Mouse (Mus musculus): ENCODE results near the gene Plcxd1. TPM values are rescaled to one million over a fixed set of nuclear protein-coding genes. Genes with fewer than 3 reads are reported as not detected.

The Plcxd1 gene
- polyA plus RNA-seq, 1 experiment from 2014 or later, result 0.89 TPM

- Histone ChIP-seq H3K9ac (no peak overlapping the region), H3K4me3 (replicated peaks) (peak overlapping the region; percentile 34), H3K36me3 (peaks cover 36% of the 10 kb centered on the region), H3K4me1 (replicated peaks) (peaks cover 23% of the 10 kb centered on the region), H3K4me2 (replicated peaks) (peak overlapping the region; percentile 86), H3K27ac (no peak overlapping the region), H3K9me3 (no peaks in the 10 kb centered on the region), H3K27me3 (replicated peaks) (0 out of 2 replicates have a peak, but pooled peaks cover 5% of the 10 kb centered on the region)
- WGBS, result 15% methylated on average over 34 of the region's 34 CpGs
- peak; percentile 34 for ATAC-seq
Observed at GRCm38 (mm10) chr5:110101716-110102347, 2.1 kb downstream of the Plcxd1 start.

DNA sequence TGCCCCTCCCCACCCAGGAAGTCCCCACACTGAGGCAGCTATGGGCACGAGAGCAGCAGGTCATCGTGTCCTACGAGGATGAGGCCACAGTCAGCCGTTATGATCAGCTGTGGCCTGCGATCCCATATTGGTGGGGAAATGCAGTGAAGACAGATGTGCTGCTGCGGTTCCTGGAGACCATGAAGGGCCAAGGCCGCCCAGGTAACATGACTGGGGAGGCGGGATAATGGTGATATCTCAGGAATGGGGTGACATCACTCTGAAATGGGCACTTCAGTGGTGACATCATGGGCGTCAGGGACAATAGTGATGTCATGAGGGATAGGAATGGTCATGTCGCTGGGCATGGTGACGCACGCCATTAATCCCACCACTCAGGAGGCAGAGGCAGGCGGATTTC is 2.7 kb downstream of the Plcxd1 start:
- ATAC-seq, result no peak
- no peak overlapping the region for H3K27ac ChIP-seq
- no peaks in the 10 kb centered on the region for H3K9me3 ChIP-seq
- 0 out of 2 replicates have a peak, but pooled peaks cover 5% of the 10 kb centered on the region for H3K27me3 ChIP-seq (replicated peaks)
- no peak overlapping the region for H3K4me2 ChIP-seq (replicated peaks)
- no peak overlapping the region for H3K9ac ChIP-seq
- H3K4me3 ChIP-seq (replicated peaks), result no peak overlapping the region
- H3K4me1 ChIP-seq (replicated peaks), result peaks cover 25% of the 10 kb centered on the region
- 91% methylated on average over 13 of the region's 13 CpGs for WGBS
- H3K36me3 ChIP-seq, result peaks cover 36% of the 10 kb centered on the region

DNA sequence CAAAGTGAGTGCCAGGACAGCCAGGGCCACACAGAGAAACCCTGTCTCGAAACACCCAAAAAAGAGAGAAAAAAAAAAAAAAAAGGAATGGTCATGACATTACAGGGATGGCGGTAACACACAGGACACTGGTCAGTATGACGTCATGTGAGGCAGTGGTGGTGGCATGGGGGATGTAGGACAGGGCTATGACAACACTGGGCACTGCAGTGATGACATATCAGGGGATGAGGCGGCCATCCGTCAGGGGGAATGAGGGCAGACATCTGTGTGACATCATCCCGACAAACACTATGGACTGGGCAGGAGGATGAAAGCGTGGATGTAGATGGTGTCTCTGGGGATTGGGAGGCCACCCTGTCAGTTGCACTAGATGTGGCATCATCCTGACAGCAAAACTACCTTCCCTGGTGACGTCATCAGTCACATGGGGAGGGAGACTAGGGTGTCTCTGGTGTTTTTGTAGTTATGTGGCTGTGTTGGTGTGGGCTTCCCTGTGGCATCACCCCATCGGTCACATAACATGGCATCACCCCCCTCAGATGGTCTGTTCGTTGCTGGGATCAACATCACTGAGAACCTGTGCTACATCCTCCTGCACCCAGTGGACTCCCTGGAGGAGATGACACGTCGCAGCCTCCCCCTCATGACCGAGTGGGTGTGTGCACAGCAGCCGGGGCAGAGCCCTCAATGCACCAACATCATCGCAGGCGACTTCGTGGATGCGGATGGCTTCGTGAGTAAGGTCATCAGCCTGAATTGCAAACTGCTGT is 3.3 kb downstream of the Plcxd1 start:
- 0 out of 2 replicates have a peak, but pooled peaks cover 5% of the 10 kb centered on the region for H3K27me3 ChIP-seq (replicated peaks)
- H3K4me2 ChIP-seq (replicated peaks), result no peak overlapping the region
- no peak for ATAC-seq
- peaks cover 25% of the 10 kb centered on the region for H3K4me1 ChIP-seq (replicated peaks)
- WGBS, result 96% methylated on average over 19 of the region's 19 CpGs
- no peak overlapping the region for H3K9ac ChIP-seq
- peaks cover 36% of the 10 kb centered on the region for H3K36me3 ChIP-seq
- H3K9me3 ChIP-seq, result no peaks in the 10 kb centered on the region
- H3K27ac ChIP-seq, result no peak overlapping the region
- H3K4me3 ChIP-seq (replicated peaks), result no peak overlapping the region

- no peak overlapping the region for H3K4me2 ChIP-seq (replicated peaks)
- H3K9ac ChIP-seq, result no peak overlapping the region
- no peak for ATAC-seq
- H3K27me3 ChIP-seq (replicated peaks), result 0 out of 2 replicates have a peak, but pooled peaks cover 5% of the 10 kb centered on the region
- peaks cover 36% of the 10 kb centered on the region for H3K36me3 ChIP-seq
- H3K27ac ChIP-seq, result no peak overlapping the region
- no peaks in the 10 kb centered on the region for H3K9me3 ChIP-seq
- H3K4me3 ChIP-seq (replicated peaks), result no peak overlapping the region
- 93% methylated on average over 27 of the region's 27 CpGs for WGBS
- peaks cover 25% of the 10 kb centered on the region for H3K4me1 ChIP-seq (replicated peaks)
Observed at GRCm38 (mm10) chr5:110103901-110104615, 4.3 kb downstream of the Plcxd1 start.

DNA sequence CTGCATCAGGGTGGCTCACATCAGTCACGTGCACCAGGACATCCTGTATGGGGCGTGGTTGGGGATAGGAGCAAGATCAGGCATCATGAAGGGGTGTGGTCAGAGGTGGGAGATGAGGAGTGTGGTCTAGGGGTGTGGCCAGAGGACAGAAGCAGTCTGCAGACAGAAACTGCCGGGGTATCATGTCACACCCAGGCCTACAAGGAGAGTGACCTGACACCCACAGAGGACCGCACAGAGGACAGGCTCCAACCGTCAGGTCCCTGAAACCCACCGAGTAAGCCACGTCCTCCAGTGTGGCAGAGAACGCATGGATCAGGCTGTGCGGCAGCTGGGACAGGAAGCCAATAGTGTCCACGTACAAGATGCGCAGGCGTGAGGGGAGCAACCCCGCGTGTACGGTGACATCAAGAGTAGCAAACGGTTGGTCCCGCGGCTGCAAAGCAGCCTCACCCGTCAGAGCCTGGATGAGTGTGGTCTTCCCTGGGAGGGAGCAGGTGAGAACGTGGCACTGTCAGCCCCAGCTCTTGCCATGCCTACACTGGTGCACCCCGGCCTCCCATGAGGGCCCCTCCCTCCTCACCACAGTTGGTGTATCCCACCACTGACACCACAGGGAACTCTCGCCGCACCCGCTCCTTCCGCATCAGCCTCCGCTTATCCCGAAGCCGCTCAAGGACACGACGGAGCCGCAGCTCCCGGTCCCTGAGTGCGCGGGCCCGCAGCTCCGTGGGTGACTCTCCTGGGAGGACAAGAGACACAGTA is 5.0 kb downstream of the Plcxd1 start:
- Histone ChIP-seq H3K4me1 (replicated peaks) (peaks cover 25% of the 10 kb centered on the region), H3K9ac (no peak overlapping the region), H3K27ac (no peak overlapping the region), H3K36me3 (peaks cover 36% of the 10 kb centered on the region), H3K4me3 (replicated peaks) (no peak overlapping the region), H3K9me3 (no peaks in the 10 kb centered on the region), H3K4me2 (replicated peaks) (no peak overlapping the region), H3K27me3 (replicated peaks) (0 out of 2 replicates have a peak, but pooled peaks cover 5% of the 10 kb centered on the region)
- no peak for ATAC-seq
- 94% methylated on average over 36 of the region's 36 CpGs for WGBS

GRCm38 (mm10) chr5:110106140-110106871 is 6.5 kb downstream of the Plcxd1 start:
- peaks cover 36% of the 10 kb centered on the region for H3K36me3 ChIP-seq
- H3K4me2 ChIP-seq (replicated peaks), result peak overlapping the region; percentile 90
- 0 out of 2 replicates have a peak, but pooled peaks cover under 1% of the 10 kb centered on the region for H3K27me3 ChIP-seq (replicated peaks)
- H3K4me1 ChIP-seq (replicated peaks), result peaks cover 20% of the 10 kb centered on the region
- H3K9me3 ChIP-seq, result no peaks in the 10 kb centered on the region
- H3K4me3 ChIP-seq (replicated peaks), result peak overlapping the region; percentile 79
- ATAC-seq, result no peak
- no peak overlapping the region for H3K27ac ChIP-seq
- WGBS, result 94% methylated on average over 26 of the region's 26 CpGs
- peak overlapping the region; percentile 85; the same call in 1 of the 2 replicates for H3K9ac ChIP-seq

GRCm38 (mm10) chr5:110106901-110107564 is 7.3 kb downstream of the Plcxd1 start:
- Histone ChIP-seq H3K4me1 (replicated peaks) (peaks cover 13% of the 10 kb centered on the region), H3K9ac (peak overlapping the region; percentile 85), H3K27ac (peak overlapping the region; percentile 99), H3K27me3 (replicated peaks) (no peaks in the 10 kb centered on the region), H3K4me2 (replicated peaks) (peak overlapping the region; percentile 90), H3K9me3 (no peaks in the 10 kb centered on the region), H3K4me3 (replicated peaks) (peak overlapping the region; percentile 79), H3K36me3 (peaks cover 36% of the 10 kb centered on the region)
- no peak; the same call in 1 of the 2 replicates for ATAC-seq
- WGBS, result 15% methylated on average over 41 of the region's 41 CpGs

DNA sequence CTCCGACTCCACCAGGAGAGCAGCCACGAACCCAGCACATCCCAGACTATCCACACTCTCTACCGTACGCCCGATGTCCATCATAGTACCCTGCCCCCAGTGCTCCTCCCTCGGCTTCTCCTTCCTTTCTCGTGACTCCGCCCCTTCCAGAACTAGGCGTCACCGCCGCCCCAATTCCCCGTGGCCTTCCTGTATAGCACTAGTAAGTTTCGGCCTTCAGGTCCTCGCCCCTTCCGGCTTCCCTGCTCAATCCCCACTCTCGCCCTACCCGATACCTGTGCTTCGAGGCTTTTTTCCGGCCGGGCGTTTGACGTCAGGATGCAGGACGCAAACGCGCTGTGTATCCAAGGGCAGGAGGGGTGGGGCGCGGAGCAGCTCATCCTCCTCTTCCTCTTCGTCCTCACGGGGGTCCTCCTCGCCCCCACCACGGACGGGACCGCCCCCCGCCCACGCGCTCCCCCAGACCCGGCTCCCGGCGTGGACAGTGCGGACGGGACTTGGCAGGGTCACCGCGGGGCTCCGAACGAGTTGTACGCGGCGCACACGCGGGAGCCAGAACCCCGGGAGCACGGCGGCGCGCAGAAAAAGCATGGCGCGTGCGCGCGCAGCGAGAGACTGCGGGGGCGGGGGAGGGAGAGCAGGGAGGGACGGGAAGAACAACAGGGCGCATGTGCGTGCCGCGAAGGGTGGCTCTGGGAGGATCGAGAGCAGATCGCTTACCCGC is 8.0 kb downstream of the Plcxd1 start, which contains the start of gene Gtpbp6:
Gene Gtpbp6 (minus strand): TSS at position 617 of the 724 bp plus-strand sequence.
- Histone ChIP-seq H3K9me3 (no peaks in the 10 kb centered on the region), H3K36me3 (peaks cover 36% of the 10 kb centered on the region), H3K9ac (peak within 1 kb of the TSS; percentile 85), H3K4me1 (replicated peaks) (peaks cover 13% of the 10 kb centered on the region), H3K27ac (peak within 1 kb of the TSS; percentile 99), H3K4me2 (replicated peaks) (peak within 1 kb of the TSS; percentile 90), H3K4me3 (replicated peaks) (peak within 1 kb of the TSS; percentile 79), H3K27me3 (replicated peaks) (no peaks in the 10 kb centered on the region)
- ATAC-seq, result peak; percentile 91
- under 1% methylated on average over 71 of the region's 71 CpGs for WGBS

DNA sequence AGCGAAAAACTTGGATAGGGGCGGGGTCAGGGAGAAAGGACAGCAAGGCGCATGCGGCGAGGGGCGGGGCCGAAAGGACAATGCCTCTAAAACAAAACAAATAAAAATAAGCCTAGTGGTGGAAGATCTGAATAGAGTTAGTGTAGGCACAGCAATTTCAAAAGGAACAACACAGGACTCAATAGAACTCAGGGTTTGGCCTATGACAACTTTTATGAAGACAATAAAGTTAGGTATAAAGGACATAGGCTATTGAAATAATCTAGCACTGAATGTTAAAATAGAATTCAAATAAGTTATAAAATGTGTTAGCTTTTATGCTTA is 8.5 kb downstream of the Plcxd1 start:
- under 1% methylated on average over 7 of the region's 7 CpGs for WGBS
- H3K27ac ChIP-seq, result peak overlapping the region; percentile 99
- ATAC-seq, result no peak
- H3K4me1 ChIP-seq (replicated peaks), result peaks cover 13% of the 10 kb centered on the region
- H3K4me3 ChIP-seq (replicated peaks), result peak overlapping the region; percentile 79
- H3K9ac ChIP-seq, result no peak overlapping the region
- peaks cover 31% of the 10 kb centered on the region for H3K36me3 ChIP-seq
- H3K27me3 ChIP-seq (replicated peaks), result no peaks in the 10 kb centered on the region
- H3K4me2 ChIP-seq (replicated peaks), result peak overlapping the region; percentile 90
- H3K9me3 ChIP-seq, result no peaks in the 10 kb centered on the region

DNA sequence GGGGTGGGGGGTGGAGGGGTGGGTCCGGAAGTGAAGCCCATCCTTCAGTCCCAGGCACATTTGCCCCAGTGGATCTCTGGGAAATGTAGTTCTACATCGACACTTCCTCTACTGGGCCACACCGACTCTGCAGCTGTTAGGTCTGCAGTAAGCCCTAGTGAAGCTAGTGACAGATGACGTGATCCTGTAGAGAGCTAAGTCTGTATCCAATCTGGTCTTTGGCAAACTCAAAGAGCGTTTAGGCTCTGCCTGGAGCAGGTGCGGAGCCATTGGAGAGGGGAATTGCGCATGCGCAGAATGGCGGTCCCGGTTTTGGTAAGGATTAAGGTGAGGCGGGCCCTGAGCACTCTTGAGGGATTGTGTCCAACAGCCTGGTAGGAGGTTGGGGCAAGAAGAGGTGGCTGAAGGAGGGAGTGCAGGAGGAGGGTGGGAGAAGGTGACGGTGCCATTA is 10.2 kb downstream of the Plcxd1 start, which contains the start of gene Zfp605:
Gene Zfp605 (plus strand): TSS at position 102 of the 451 bp plus-strand sequence.
- under 1% methylated on average over 12 of the region's 12 CpGs for whole genome bisulfite sequencing
- peak; percentile 37 for ATAC-seq
- Histone ChIP-seq H3K9ac (peak within 1 kb of the TSS; percentile 63), H3K4me2 (replicated peaks) (peak within 1 kb of the TSS; percentile 71), H3K4me3 (replicated peaks) (peak within 1 kb of the TSS; percentile 63), H3K27ac (peak within 1 kb of the TSS; percentile 82), H3K36me3 (peaks cover 14% of the 10 kb centered on the region), H3K9me3 (no peaks in the 10 kb centered on the region), H3K4me1 (replicated peaks) (peaks cover 13% of the 10 kb centered on the region), H3K27me3 (replicated peaks) (no peaks in the 10 kb centered on the region)

Data from intestine, embryonic 15.5 days (tissue).